Mouse (Mus musculus) intestine, embryonic 14.5 days (tissue): ENCODE results near the gene Srd5a1. TPM values are rescaled to one million over a fixed set of nuclear protein-coding genes. Genes with fewer than 3 reads are reported as not detected.
"Not testable (repeated sequence)": the region's sequence is repeated elsewhere in the genome, so short reads cannot be mapped to it uniquely, and the experiment has no call there.

Source experiments
- ATAC-seq: fragments of 200-750 bp; cut with Nextera tagmentation; replicated peaks from 2 replicates; pipeline ENCODE4 v1.8.0; 2017; ENCODE audit warnings: low read depth, moderate number of reproducible peaks, moderate TSS enrichment, moderate library complexity; ENCODE audit not compliant: low FRiP score, low TSS enrichment
- DNase-seq: peaks from one replicate; pipeline ENCODE4 v3.0.0-alpha.2; 2018; ENCODE audit warnings: low spot score
- H3K27ac ChIP-seq: fragments of 300-500 bp; sonication (generic); 2 replicates; pipeline ENCODE4 v1.5.1; 2014; ENCODE audit warnings: low read depth, mild to moderate bottlenecking, control low read depth
- H3K27me3 ChIP-seq: fragments of 300-500 bp; sonication (generic); replicated peaks from 2 replicates; pipeline ENCODE4 v1.6.1; 2014; ENCODE audit warnings: low read length, control low read depth; ENCODE audit not compliant: control insufficient read depth, insufficient read depth
- H3K36me3 ChIP-seq: fragments of 300-500 bp; sonication (generic); 2 replicates; pipeline ENCODE4 v1.6.1; 2014; ENCODE audit warnings: low read length, control low read depth; ENCODE audit not compliant: control insufficient read depth, insufficient read depth
- H3K4me1 ChIP-seq: fragments of 300-500 bp; sonication (generic); replicated peaks from 2 replicates; pipeline ENCODE4 v1.6.1; 2014; ENCODE audit warnings: low read length, control low read depth, mixed read lengths; ENCODE audit not compliant: control insufficient read depth, insufficient read depth
- H3K4me2 ChIP-seq: fragments of 300-500 bp; sonication (generic); 2 replicates; pipeline ENCODE4 v1.6.1; 2014; ENCODE audit warnings: low read length
- H3K4me3 ChIP-seq: fragments of 300-500 bp; sonication (generic); 2 replicates; pipeline ENCODE4 v1.5.1; 2014; ENCODE audit warnings: low read depth, low read length, control low read depth, mixed read lengths
- H3K9ac ChIP-seq: fragments of 300-500 bp; sonication (generic); 2 replicates; pipeline ENCODE4 v1.6.1; 2014; ENCODE audit warnings: mild to moderate bottlenecking, low read length
- H3K9me3 ChIP-seq: fragments of 300-500 bp; sonication (generic); 2 replicates; pipeline ENCODE4 v1.6.1; 2016; ENCODE audit warnings: low read length, control low read depth; ENCODE audit not compliant: control insufficient read depth
- WGBS: fragments of 180-500 bp; shearing (Covaris S2); extraction: QIAGEN DNeasy Blood & Tissue Kit; methylation state at CpG from one replicate; pipeline ENCODE4 v1.1.7; 2014; 5-methylcytosine and 5-hydroxymethylcytosine counted together
- polyA plus RNA-seq: library from polyadenylated mRNA; unstranded; fragments of >200 nt; fragmentation: Nextera tagmentation; extraction: Ambion mirVana; gene quantifications from 2 replicates; pipeline ENCODE4 v1.2.1, GENCODE M21; 2014

Srd5a1 gene
- polyA plus RNA-seq, 1 experiment from 2014 or later, result 25.2 TPM

DNA sequence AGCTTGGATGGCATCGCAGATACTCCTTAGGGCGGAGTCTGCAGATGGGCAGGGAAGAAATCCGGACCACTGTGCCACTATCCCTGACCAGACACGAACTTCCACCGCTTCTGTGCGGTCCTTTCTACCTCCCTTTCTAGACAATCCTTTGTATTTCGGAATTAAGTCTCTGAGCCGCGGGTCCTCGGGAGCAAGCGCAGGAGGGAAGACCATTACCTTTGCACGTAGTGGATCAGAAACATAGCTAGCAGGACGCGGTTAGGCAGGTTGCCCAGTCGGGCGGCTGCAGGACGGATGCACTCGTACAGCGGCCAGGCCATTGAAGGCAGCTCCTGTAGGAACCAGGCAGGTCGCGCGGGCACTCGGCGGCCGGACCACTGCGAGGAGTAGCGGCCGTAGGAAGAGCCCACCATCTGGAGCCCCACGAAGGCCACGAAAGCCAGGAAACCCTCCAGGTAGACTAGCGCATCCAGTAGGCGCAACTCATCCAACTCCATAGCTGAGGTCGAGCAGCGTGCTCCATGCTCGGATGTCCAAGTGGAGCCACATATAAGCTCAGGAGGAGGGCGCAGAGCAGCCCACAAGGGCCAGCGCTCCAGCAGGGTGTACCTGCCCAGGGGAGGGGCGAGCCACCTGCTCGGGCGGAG is 368 bp downstream of the Srd5a1 start:
- H3K9ac ChIP-seq, result peak overlapping the region; percentile 58
- 1% methylated on average over 40 of the region's 40 CpGs for WGBS
- ATAC-seq (no peak; the same call in none of the 2 replicates), DNase-seq (peak; percentile 75)
- peaks cover 14% of the 10 kb centered on the region for H3K4me1 ChIP-seq
- peak overlapping the region; percentile 98 for H3K4me2 ChIP-seq
- H3K9me3 ChIP-seq, result no peaks in the 10 kb centered on the region
- no peaks in the 10 kb centered on the region for H3K27me3 ChIP-seq
- peaks cover 27% of the 10 kb centered on the region for H3K36me3 ChIP-seq
- peak overlapping the region; percentile 73 for H3K4me3 ChIP-seq
- no peak overlapping the region for H3K27ac ChIP-seq

DNA sequence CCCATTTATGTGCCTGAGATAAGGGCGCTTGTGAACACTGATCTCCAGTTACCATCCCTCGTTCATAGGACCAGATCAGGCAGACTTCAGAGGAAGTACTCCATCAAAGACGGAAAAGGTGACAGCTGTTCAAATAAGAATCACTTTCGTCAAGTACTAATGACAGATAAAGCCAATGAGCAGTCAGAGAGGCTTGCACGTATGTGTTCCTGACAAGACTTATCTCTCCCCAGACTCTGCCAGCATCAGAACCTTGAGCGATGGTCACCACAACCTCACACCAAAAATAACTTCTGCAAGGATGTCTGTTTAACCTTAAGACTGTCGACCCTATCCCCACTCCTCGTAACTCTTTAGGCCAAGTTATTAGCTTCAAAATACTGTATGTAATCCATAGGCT is 2.5 kb downstream of the Srd5a1 start:
- H3K27me3 ChIP-seq, result no peaks in the 10 kb centered on the region
- 78% methylated on average over 8 of the region's 8 CpGs for WGBS

DNA sequence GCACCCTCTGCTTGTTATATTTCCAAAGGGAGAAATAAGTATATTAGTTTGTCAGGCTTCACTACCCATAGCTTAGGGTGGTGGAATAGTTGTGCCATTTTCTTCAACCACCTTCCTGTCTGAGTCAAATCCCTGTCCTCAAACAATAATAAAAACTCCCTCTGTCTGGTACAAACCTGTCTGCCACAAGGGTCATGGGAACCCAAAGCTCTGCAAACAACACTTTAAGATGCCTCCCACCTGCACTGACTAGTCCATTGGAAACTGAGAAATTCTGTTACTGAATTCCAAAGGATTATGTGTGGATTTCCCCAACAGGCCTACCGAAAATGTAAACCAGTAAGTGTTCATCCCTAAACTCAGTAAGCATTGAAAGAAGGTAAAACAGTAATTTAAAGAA is 6.6 kb downstream of the Srd5a1 start:
- Histone ChIP-seq H3K9ac (no peak overlapping the region), H3K4me1 (no peaks in the 10 kb centered on the region)
- no peak for ATAC-seq

More for the DNA sequence above, 2.5 kb downstream of the Srd5a1 start:
- no peak overlapping the region for H3K9ac ChIP-seq
- H3K27ac ChIP-seq, result no peak overlapping the region
- no peak overlapping the region for H3K4me2 ChIP-seq
- ATAC-seq (no peak), DNase-seq (no peak)
- H3K4me3 ChIP-seq, result no peak overlapping the region
- peaks cover 7% of the 10 kb centered on the region; the same call in 1 of the 2 replicates for H3K36me3 ChIP-seq
- H3K4me1 ChIP-seq, result peaks cover 14% of the 10 kb centered on the region
- no peaks in the 10 kb centered on the region for H3K9me3 ChIP-seq

DNA sequence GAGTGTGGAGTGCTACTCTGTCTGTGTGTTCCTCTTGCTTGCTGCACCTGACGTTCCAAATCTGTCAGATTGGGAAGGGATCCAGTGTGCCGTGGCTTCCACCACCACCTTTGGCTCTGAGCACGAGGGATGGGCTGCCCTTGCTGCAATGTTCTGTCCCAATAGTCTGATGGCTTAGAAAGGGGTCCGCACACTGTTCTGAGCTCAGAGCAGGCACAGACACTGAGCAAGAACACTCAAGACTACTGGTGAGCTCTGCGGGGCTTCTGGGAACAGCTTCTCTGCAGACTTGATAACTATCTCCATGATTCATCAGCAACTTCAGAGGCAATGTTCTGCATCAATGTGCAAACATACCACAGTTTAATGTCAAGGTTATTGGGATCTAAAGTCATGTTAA is 9.9 kb downstream of the Srd5a1 start:
- DNase-seq (no peak), ATAC-seq (no peak)
- Histone ChIP-seq H3K36me3 (no peaks in the 10 kb centered on the region), H3K4me2 (no peak overlapping the region), H3K27ac (no peak overlapping the region), H3K4me1 (no peaks in the 10 kb centered on the region), H3K27me3 (no peaks in the 10 kb centered on the region), H3K9ac (no peak overlapping the region), H3K4me3 (no peak overlapping the region), H3K9me3 (no peaks in the 10 kb centered on the region)
- WGBS, result 84% methylated on average over 5 of the region's 5 CpGs

More for the DNA sequence above, 6.6 kb downstream of the Srd5a1 start:
- no peak overlapping the region for H3K4me3 ChIP-seq
- H3K9me3 ChIP-seq, result no peaks in the 10 kb centered on the region
- H3K36me3 ChIP-seq, result no peaks in the 10 kb centered on the region
- H3K27me3 ChIP-seq, result no peaks in the 10 kb centered on the region
- no peak overlapping the region for H3K27ac ChIP-seq
- no peak for DNase-seq
- no peak overlapping the region for H3K4me2 ChIP-seq
- WGBS, result 64% methylated on average over 1 of the region's 1 CpGs

DNA sequence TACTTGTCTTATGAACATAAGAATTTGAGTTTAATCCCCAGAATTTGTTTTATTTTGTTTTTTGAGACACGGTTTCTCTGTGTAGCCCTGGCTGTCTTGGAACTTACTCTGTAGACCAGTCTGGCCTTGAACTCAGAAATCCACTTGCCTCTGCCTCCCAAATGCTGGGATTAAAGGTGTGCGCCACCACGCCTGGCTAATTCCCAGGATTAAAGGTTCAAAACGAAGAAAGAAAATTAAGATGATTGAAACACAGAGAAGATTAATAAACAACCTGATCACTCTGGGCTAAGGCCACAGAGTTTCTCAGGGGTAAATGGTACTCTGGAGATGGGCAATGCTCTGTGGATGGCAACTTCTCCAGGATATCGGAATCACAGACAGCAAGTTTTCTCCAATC is 10.4 kb downstream of the Srd5a1 start:
- not testable (repeated sequence) for H3K27me3 ChIP-seq, H3K9ac ChIP-seq, H3K9me3 ChIP-seq, H3K4me1 ChIP-seq, DNase-seq, H3K4me2 ChIP-seq, ATAC-seq, H3K4me3 ChIP-seq, H3K27ac ChIP-seq, H3K36me3 ChIP-seq
- 85% methylated on average over 5 of the region's 5 CpGs for WGBS

DNA sequence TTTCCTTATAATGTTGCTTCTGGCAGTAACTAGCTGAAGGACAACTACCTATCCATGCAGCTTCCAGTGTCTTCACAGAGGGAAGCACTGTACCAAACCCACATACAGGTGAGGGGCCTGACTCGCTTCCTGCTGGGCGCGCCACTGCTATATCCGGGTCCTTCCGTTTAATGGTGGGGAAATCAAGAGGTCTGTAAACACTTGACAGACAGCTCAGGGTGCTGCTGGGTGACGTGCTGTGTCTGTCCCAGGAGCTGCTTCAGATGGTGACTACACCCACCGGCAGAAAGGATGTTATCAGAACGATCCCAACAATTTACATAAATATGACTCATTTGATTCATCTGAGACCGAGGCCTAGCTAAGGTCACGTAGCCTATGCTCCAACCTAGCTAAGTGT is 12.4 kb downstream of the Srd5a1 start:
- WGBS, result 83% methylated on average over 10 of the region's 10 CpGs
- Histone ChIP-seq H3K9me3 (no peaks in the 10 kb centered on the region), H3K4me2 (no peak overlapping the region), H3K4me3 (no peak overlapping the region), H3K27ac (no peak overlapping the region), H3K27me3 (no peaks in the 10 kb centered on the region), H3K36me3 (no peaks in the 10 kb centered on the region), H3K9ac (no peak overlapping the region), H3K4me1 (no peaks in the 10 kb centered on the region)
- no peak for DNase-seq
- ATAC-seq, result no peak

DNA sequence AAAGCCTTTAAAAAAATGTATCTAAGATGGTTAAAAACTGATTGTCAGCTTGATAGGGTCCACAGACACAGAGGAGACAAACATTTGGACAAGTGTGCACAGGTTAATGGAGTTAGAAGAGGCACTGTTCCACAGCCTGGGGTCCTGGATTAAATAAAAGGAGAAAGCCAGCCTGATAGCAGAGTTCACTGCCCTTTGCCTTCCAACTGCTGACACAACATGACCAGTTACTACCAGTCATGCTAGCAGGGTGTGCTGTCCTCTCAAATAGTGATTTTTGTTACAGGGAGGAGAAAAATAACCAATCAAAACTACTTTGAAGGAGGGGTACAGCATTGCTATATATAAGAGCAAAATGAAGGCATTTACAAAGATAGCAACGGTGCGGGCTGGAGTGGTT is 14.7 kb downstream of the Srd5a1 start:
- Histone ChIP-seq H3K27me3 (no peaks in the 10 kb centered on the region), H3K4me3 (no peak overlapping the region), H3K36me3 (no peaks in the 10 kb centered on the region), H3K9ac (no peak overlapping the region), H3K4me2 (no peak overlapping the region), H3K4me1 (no peaks in the 10 kb centered on the region), H3K27ac (no peak overlapping the region), H3K9me3 (no peaks in the 10 kb centered on the region)
- DNase-seq (no peak), ATAC-seq (no peak)
- WGBS, result 93% methylated on average over 2 of the region's 2 CpGs

DNA sequence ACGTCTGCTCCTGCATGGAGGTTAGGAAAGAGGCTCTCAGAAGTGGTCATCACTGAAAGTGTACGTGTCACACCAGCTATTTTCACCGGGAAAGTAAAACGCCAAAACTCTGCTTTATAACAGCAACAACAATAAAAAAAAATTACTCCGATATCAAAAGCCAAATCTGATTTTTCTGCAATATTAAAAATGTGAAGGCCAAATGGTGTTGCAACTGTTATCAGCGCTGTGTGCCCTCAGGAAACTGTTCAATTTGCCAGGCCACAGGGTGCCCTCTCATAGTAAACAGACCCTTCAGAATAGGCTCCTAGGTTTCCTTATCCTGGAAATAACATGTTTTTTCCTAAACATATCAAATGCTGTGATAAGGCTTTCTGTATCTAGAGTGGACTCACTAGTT is 15.3 kb downstream of the Srd5a1 start:
- H3K27ac ChIP-seq, result no peak overlapping the region
- H3K9ac ChIP-seq, result no peak overlapping the region
- no peaks in the 10 kb centered on the region for H3K9me3 ChIP-seq
- H3K4me1 ChIP-seq, result no peaks in the 10 kb centered on the region
- ATAC-seq (no peak), DNase-seq (no peak)
- no peaks in the 10 kb centered on the region for H3K36me3 ChIP-seq
- 90% methylated on average over 6 of the region's 6 CpGs for WGBS
- H3K4me2 ChIP-seq, result no peak overlapping the region
- no peaks in the 10 kb centered on the region for H3K27me3 ChIP-seq
- H3K4me3 ChIP-seq, result no peak overlapping the region

DNA sequence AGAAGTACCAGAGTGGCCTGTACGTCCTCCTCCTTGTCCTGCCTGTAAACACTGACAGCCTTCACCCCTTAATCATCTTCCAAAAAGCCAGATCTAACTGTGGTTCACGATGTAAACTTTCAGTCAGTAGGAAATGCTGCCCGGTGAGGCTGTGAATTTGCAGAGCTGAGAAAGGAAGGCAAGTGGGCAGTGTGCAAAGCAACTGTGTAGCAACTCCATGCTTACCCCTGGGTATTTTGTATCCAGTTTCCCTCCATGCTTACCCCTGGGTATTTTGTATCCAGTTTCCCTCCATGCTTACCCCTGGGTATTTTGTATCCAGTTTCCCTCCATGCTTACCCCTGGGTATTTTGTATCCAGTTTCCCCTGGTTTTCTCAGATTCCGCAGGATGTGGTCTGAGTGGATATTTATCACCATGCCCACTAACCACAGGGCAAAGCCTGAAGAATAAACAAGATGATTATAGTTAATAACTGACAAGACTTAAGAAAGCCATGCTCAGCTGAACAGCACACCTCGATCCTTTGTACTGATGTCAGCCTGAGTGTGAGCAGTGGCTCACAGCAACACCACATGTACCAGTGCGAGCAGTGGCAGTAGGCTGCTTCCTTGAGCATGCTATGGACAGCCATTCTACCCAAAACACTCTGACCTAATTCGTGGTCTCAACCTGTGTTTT is 16.5 kb downstream of the Srd5a1 start:
- ATAC-seq (no peak), DNase-seq (no peak)
- Histone ChIP-seq H3K27me3 (no peaks in the 10 kb centered on the region), H3K4me1 (no peaks in the 10 kb centered on the region), H3K36me3 (no peaks in the 10 kb centered on the region), H3K9ac (no peak overlapping the region), H3K4me3 (no peak overlapping the region), H3K27ac (no peak overlapping the region), H3K9me3 (no peaks in the 10 kb centered on the region), H3K4me2 (no peak overlapping the region)
- 66% methylated on average over 7 of the region's 7 CpGs for WGBS
